Mouse (Mus musculus) kidney, adult 2 months (tissue): Measurements from ENCODE around the gene Grip1.

Experiments used
- CTCF ChIP-seq: fragments of 200-500 bp; conservative IDR thresholded peaks from 2 replicates; pipeline ENCODE4 v1.5.1; 2011; ENCODE audit warnings: low read depth, mild to moderate bottlenecking, control low read depth, low read length, moderate library complexity, mixed read lengths; ENCODE audit not compliant: insufficient read depth, insufficient read length
- POLR2A ChIP-seq: fragments of 200-500 bp; IDR thresholded peaks from one replicate; pipeline ENCODE4 v1.6.1; 2011; ENCODE audit warnings: low read depth, low read length, control low read depth

GRCm38 (mm10) chr10:119803633-119804422 is 350.2 kb downstream of the Grip1 start:
- TF ChIP-seq POLR2A (no peak), CTCF (peak; percentile 42)
